In the genomic region with DNA sequence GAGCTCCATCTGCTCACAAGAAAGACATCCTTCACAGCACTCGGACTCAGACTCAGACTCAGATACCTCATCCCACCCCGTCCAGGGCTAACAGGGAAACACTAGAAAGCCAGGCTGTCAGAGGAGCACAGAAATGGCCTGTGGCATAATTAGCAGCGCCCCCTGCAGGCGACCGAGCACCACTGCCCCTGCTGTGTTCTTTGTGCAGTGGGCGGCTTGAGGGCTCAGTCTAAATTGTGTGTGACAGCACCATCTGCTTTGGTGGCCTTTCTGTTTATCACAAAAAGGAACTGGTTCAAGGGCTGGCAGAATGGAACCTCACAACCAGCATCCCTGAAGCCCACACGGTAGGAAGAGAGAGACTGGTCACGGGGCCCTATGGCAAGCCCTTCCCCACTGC, we compare ENCODE assay signal across 9 mouse cellular contexts. TPM values are rescaled to one million over a fixed set of nuclear protein-coding genes. Genes with fewer than 3 reads are reported as not detected.
A peak's percentile ranks its signal among the peaks of the same experiment; 100 is the strongest.
DNase-seq lines count a peak whose midpoint lies in the region; ATAC-seq and TF ChIP-seq lines count a peak whose summit lies in the region.
"Had no signal": no experiment of that assay in that cellular context is flagged by ENCODE, and none has a peak within 500 bp of the region (broad histone marks: within the 10 kb centered on the region; RNA-seq: fewer than 3 reads in every experiment).

No protein-coding gene starts in this region.

- peak; percentile 80 for TF ChIP-seq CTCF in forebrain, postnatal 0 days (IDR thresholded peaks at IDR 0.05; ENCODE audit: low read depth)
- peak; percentile 76 for TF ChIP-seq CTCF in kidney, adult 2 months (conservative IDR thresholded peaks at IDR 0.05; ENCODE audit: insufficient read depth, insufficient read length, low read depth, low read length)

- peak; percentile 81 for ATAC-seq in forebrain, postnatal 0 days
- ATAC-seq in liver, embryonic 12.5 days: peak; percentile 43; the same call in 1 of the 2 replicates
- ATAC-seq in neural tube, embryonic 12.5 days (ENCODE audit: low FRiP score, low read depth): peak; percentile 68

- no peak overlapping the region for H3K4me2 ChIP-seq in forebrain, postnatal 0 days (ENCODE audit: low read depth)
- H3K4me2 ChIP-seq in liver, embryonic 12.5 days: no peak overlapping the region
- no peak overlapping the region for H3K4me2 ChIP-seq in neural tube, embryonic 12.5 days (replicated peaks)

- WGBS in forebrain, postnatal 0 days: 20% methylated on average over 8 of the region's 8 CpGs
- 48% methylated on average over 8 of the region's 8 CpGs for WGBS in kidney, adult 2 months
- WGBS in liver, embryonic 12.5 days (ENCODE audit: insufficient replicate concordance): 40% methylated on average over 8 of the region's 8 CpGs
- WGBS in neural tube, embryonic 12.5 days: 33% methylated on average over 8 of the region's 8 CpGs

- H3K27ac ChIP-seq in forebrain, postnatal 0 days (ENCODE audit: low read depth, low read length): no peak overlapping the region
- no peak overlapping the region for H3K27ac ChIP-seq in kidney, adult 2 months (ENCODE audit: insufficient read depth, low read depth, low read length)
- no peak overlapping the region for H3K27ac ChIP-seq in liver, embryonic 12.5 days
- H3K27ac ChIP-seq in neural tube, embryonic 12.5 days: no peak overlapping the region

- peaks cover 48% of the 10 kb centered on the region for H3K36me3 ChIP-seq in forebrain, postnatal 0 days (ENCODE audit: insufficient read depth)
- H3K36me3 ChIP-seq in kidney, adult 2 months (ENCODE audit: control insufficient read depth, insufficient read depth, low read length): no peaks in the 10 kb centered on the region; the same call in 1 of the 2 replicates
- peaks cover 81% of the 10 kb centered on the region for H3K36me3 ChIP-seq in liver, embryonic 12.5 days
- H3K36me3 ChIP-seq in neural tube, embryonic 12.5 days: peaks cover 59% of the 10 kb centered on the region

- H3K27me3 ChIP-seq in forebrain, postnatal 0 days (ENCODE audit: insufficient read depth, low read length): no peaks in the 10 kb centered on the region
- H3K27me3 ChIP-seq in kidney, adult 2 months (replicated peaks; ENCODE audit: control insufficient read depth, insufficient read depth, low read length): no peaks in the 10 kb centered on the region
- H3K27me3 ChIP-seq in liver, embryonic 12.5 days (replicated peaks): no peaks in the 10 kb centered on the region
- no peaks in the 10 kb centered on the region for H3K27me3 ChIP-seq in neural tube, embryonic 12.5 days (replicated peaks)

- no peak for TF ChIP-seq POLR2A in kidney, adult 2 months (IDR thresholded peaks at IDR 0.05; ENCODE audit: low read depth, low read length)

- DNase-seq in 3T3-L1 (ENCODE audit: low read depth, low spot score) (peak; percentile 78), MN1 (ENCODE audit: low spot score) (peak; percentile 80)
- DNase-seq in cerebellum, adult 18-20 months: peak; percentile 83 to 88
- DNase-seq in forebrain, postnatal 0 days: peak; percentile 53
- peak; percentile 57 for DNase-seq in kidney, adult 2 months
- DNase-seq in thymus, adult 18-20 months: peak; percentile 21 to 33

- H3K4me3 ChIP-seq in forebrain, postnatal 0 days (ENCODE audit: low read depth, low read length): no peak overlapping the region
- H3K4me3 ChIP-seq in kidney, adult 2 months (ENCODE audit: insufficient read depth, low read depth, low read length): no peak overlapping the region
- H3K4me3 ChIP-seq in liver, embryonic 12.5 days: no peak overlapping the region
- H3K4me3 ChIP-seq in neural tube, embryonic 12.5 days: no peak overlapping the region
- H3K4me3 ChIP-seq: erythroblast, embryonic 14.5 days had no signal

- no peak overlapping the region for H3K9ac ChIP-seq in forebrain, postnatal 0 days
- no peak overlapping the region for H3K9ac ChIP-seq in liver, embryonic 12.5 days
- no peak overlapping the region for H3K9ac ChIP-seq in neural tube, embryonic 12.5 days

- H3K4me1 ChIP-seq in forebrain, postnatal 0 days (ENCODE audit: insufficient read depth): no peaks in the 10 kb centered on the region
- no peaks in the 10 kb centered on the region for H3K4me1 ChIP-seq in kidney, adult 2 months (ENCODE audit: control insufficient read depth, insufficient read depth, low read length)
- peaks cover 29% of the 10 kb centered on the region for H3K4me1 ChIP-seq in liver, embryonic 12.5 days
- H3K4me1 ChIP-seq in neural tube, embryonic 12.5 days: no peaks in the 10 kb centered on the region

- no peaks in the 10 kb centered on the region for H3K9me3 ChIP-seq in forebrain, postnatal 0 days (ENCODE audit: low read length)
- H3K9me3 ChIP-seq in liver, embryonic 12.5 days (replicated peaks): no peaks in the 10 kb centered on the region
- no peaks in the 10 kb centered on the region for H3K9me3 ChIP-seq in neural tube, embryonic 12.5 days

RNA-seq across cellular contexts. Expression of a gene that starts 19.3 kb away (rescaled TPM):
- total RNA-seq in forebrain, postnatal 0 days (2014; rRNA removed): 2.8 and 6.4 TPM in 2 replicates
- polyA plus RNA-seq in forebrain, postnatal 0 days (2015; fragmentation: Nextera tagmentation; extraction: Ambion mirVana): 0.58 and 0.73 TPM in 2 replicates
- polyA plus RNA-seq in kidney, adult 2 months (2012; rRNA removed): 0.46 and 0.58 TPM in 2 replicates
- polyA plus RNA-seq in liver, embryonic 12.5 days (2016; fragmentation: Nextera tagmentation; extraction: Ambion mirVana): 0.56 and 0.92 TPM in 2 replicates
- 1.7 and 1.8 TPM in 2 replicates for polyA plus RNA-seq in neural tube, embryonic 12.5 days (2016; fragmentation: Nextera tagmentation; extraction: Ambion mirVana)
- polyA plus RNA-seq: erythroblast, embryonic 14.5 days had no signal

RNA-seq across cellular contexts. Expression of a gene that starts 21.9 kb away (rescaled TPM):
- total RNA-seq in forebrain, postnatal 0 days (2014; rRNA removed): 86.3 and 111 TPM in 2 replicates
- polyA plus RNA-seq in forebrain, postnatal 0 days (2015; fragmentation: Nextera tagmentation; extraction: Ambion mirVana): 117 and 146 TPM in 2 replicates
- 29.6 and 37.8 TPM in 2 replicates for polyA plus RNA-seq in kidney, adult 2 months (2012; rRNA removed)
- 71.4 TPM in 2 replicates for polyA plus RNA-seq in liver, embryonic 12.5 days (2016; fragmentation: Nextera tagmentation; extraction: Ambion mirVana)
- polyA plus RNA-seq in neural tube, embryonic 12.5 days (2016; fragmentation: Nextera tagmentation; extraction: Ambion mirVana): 141 and 142 TPM in 2 replicates

Comparison
In these comparisons a context has a peak if more than half of its experiments do, and no peak if none do; other contexts are left out.
1. DNase-seq: peak in every context shown above with its lines; median percentile 86 in cerebellum, adult 18-20 months; 80 in MN1; 78 in 3T3-L1; 57 in kidney, adult 2 months; 53 in forebrain, postnatal 0 days; 27 in thymus, adult 18-20 months.